Mouse (Mus musculus): Measurements from ENCODE around the gene Gm49388.

DNA sequence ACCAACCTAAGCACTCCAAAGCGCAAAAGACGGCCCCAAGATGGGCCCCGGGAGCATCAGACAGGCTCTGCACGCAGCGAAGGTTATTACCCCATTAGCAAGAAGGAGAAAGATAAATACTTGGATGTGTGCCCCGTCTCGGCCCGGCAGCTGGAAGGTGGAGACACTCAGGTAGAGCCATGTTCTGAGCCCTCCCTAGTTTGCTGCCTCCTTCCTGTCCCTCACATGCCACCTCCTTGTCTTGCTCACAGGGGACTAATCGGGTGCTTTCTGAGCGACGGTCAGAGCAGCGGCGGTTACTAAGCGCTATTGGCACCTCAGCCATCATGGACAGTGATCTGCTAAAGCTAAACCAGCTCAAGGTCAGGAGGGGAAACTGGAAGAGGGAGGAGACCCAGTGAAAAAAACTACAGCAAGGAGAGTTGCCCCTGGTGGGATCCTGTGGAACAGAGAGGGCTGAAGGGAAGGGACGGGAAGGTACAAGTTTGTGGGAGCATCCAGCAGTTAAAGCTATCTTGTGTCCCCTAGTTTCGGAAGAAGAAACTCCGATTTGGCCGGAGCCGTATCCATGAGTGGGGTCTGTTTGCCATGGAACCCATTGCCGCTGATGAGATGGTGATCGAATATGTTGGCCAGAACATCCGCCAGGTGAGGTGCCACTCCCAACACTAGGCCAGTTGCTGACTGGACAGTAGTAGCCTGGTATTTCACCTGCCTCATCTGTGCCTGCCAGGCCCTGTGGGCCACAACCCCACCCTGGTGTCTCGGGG lies 11.9 kb downstream of the Gm49388 start:
- TF ChIP-seq CTCF (IDR thresholded peaks at IDR 0.05; ENCODE audit: low read depth, low read length) (no peak), POLR2A (IDR thresholded peaks at IDR 0.05; ENCODE audit: insufficient read depth, low read length) (no peak), EP300 (IDR thresholded peaks at IDR 0.05; ENCODE audit: insufficient read depth, low read depth, low read length) (no peak)
